18 mouse cellular contexts compared by ENCODE assay signal in the genomic region with DNA sequence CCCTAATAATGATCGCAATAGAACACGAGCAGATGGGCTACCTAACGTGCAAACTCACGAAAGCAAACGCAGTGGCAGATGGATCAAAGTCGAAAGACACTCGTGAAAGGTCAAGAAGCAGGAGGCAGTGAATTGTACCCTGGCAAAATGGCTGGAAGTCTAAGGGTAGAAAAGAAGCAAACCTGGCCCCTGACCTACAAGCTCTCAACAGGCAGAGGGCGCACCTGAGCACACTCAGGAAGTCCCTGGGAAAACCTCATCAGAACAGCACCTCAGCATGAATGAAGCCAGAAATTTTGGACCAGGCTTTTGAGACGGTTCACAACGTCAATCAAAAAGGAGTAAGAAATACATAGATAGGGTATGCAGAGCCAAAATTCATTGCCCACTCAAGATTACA. TPM values are rescaled to one million over a fixed set of nuclear protein-coding genes. Genes with fewer than 3 reads are reported as not detected.
DNase-seq lines count a peak whose midpoint lies in the region; ATAC-seq and TF ChIP-seq lines count a peak whose summit lies in the region.
"Not testable (repeated sequence)": the region's sequence is repeated elsewhere in the genome, so short reads cannot be mapped to it uniquely, and the experiment has no call there.
"Had no signal": no experiment of that assay in that cellular context is flagged by ENCODE, and none has a peak within 500 bp of the region (broad histone marks: within the 10 kb centered on the region; RNA-seq: fewer than 3 reads in every experiment).

No protein-coding gene starts in this region.

- H3K27ac ChIP-seq in left cerebral cortex, adult 2 months = not testable (repeated sequence)

- in situ Hi-C loops in Patski (cut with MboI; ENCODE audit: low pct_unique_long_range_greater_than_20kb) = not testable (repeated sequence)

- not testable (repeated sequence) for H3K27me3 ChIP-seq in Patski

- CTCF ChIA-PET in Patski (lab: Charles Lee) = not testable (repeated sequence)

- POLR2A ChIA-PET in Patski (lab: Charles Lee) = not testable (repeated sequence)

- TF ChIP-seq CTCF in Patski (IDR thresholded peaks at IDR 0.05) = peak; percentile 34
- TF ChIP-seq CTCF in left cerebral cortex, adult 2 months (IDR thresholded peaks at IDR 0.05) = peak; percentile 46

- not testable (repeated sequence) for ATAC-seq in Patski

- DNase-seq in Patski (ENCODE audit: low read depth, low spot score) = not testable (repeated sequence)
- DNase-seq in cerebellum, adult 8-10 months = peak; percentile 15
- DNase-seq in frontal cortex, postnatal 10 days (ENCODE audit: low spot score in 2 of 2) = peak; percentile 4 to 13
- peak; percentile 4 for DNase-seq in kidney, adult 11 months
- peak; percentile 17 for DNase-seq in layer of hippocampus, adult 11-12 months (ENCODE audit: low spot score)
- DNase-seq in left cerebral cortex, adult 2 months (ENCODE audit: extremely low spot score in 1 of 2, low spot score in 2 of 2) = peak; percentile 8 to 13
- peak; percentile 17 for DNase-seq in lung, postnatal 36 days
- DNase-seq in right cerebral cortex, postnatal 4 days = peak; percentile 4

- intact Hi-C loops in left cerebral cortex, adult 2 months (cut with DNase I) = not testable (repeated sequence)

- not testable (repeated sequence) for H3K4me3 ChIP-seq in left cerebral cortex, adult 2 months

RNA-seq across cellular contexts. Expression of gene Gm3248, which starts 1.1 kb away (rescaled TPM):
- not detected for polyA plus RNA-seq in Patski (2021)
- 1 to 10 TPM in 1 of 2 experiments, under 1 TPM in 1; 0.50 to 1.4 TPM for total RNA-seq in left cerebral cortex, adult 2 months (2021)
- total RNA-seq: G1E had no signal
- polyA plus RNA-seq: G1E; liver, embryonic 13.5 days had no signal

RNA-seq across cellular contexts. Expression of gene Gm3453, which starts 18.5 kb away (rescaled TPM):
- polyA plus RNA-seq in Patski (2021) = not detected
- not detected for total RNA-seq in left cerebral cortex, adult 2 months (2021)
- total RNA-seq: adrenal gland, adult 18-20 months; gastrocnemius, postnatal 4 days; heart, postnatal 25 days had no signal
- polyA plus RNA-seq: CD4-positive, CD25-positive, alpha-beta regulatory T cell, adult 4 months; forebrain, embryonic 12.5 days; G1E; heart, embryonic 11.5 days; hindbrain, embryonic 15.5 days; limb, embryonic 12.5 days; liver, embryonic 13.5 days had no signal
